Mouse (Mus musculus) cerebral cortex, adult 2 months (tissue): ENCODE measurements around the gene Bckdk.

Source experiments
- WGBS: fragments of 180-500 bp; shearing (Covaris S2); methylation state at CpG from one replicate; pipeline ENCODE4 v1.1.7; 2018; 5-methylcytosine and 5-hydroxymethylcytosine counted together

The Bckdk gene

GRCm38 (mm10) chr7:127930636-127931035, 26.8 kb downstream of the Bckdk start:
- WGBS: 81% methylated on average over 5 of the region's 5 CpGs

- WGBS: 59% methylated on average over 13 of the region's 13 CpGs
Measured at GRCm38 (mm10) chr7:127931351-127932135, 27.7 kb downstream of the Bckdk start.

- WGBS: 63% methylated on average over 13 of the region's 13 CpGs
Measured at GRCm38 (mm10) chr7:127932273-127933031, 28.6 kb downstream of the Bckdk start.

GRCm38 (mm10) chr7:127934075-127934474, 30.2 kb downstream of the Bckdk start:
- 89% methylated on average over 5 of the region's 5 CpGs for whole genome bisulfite sequencing

- 5% methylated on average over 32 of the region's 32 CpGs for WGBS
Measured at GRCm38 (mm10) chr7:127935028-127935722, 31.3 kb downstream of the Bckdk start.

- WGBS: under 1% methylated on average over 38 of the region's 38 CpGs
Measured at GRCm38 (mm10) chr7:127935748-127936159, 31.9 kb downstream of the Bckdk start.

GRCm38 (mm10) chr7:127936216-127936884, 32.5 kb downstream of the Bckdk start:
- 54% methylated on average over 18 of the region's 18 CpGs for WGBS

GRCm38 (mm10) chr7:127942097-127942496, 38.2 kb downstream of the Bckdk start:
- 53% methylated on average over 2 of the region's 2 CpGs for WGBS

- 18% methylated on average over 23 of the region's 23 CpGs for WGBS
Measured at GRCm38 (mm10) chr7:127944614-127945013, 40.7 kb downstream of the Bckdk start.

- 84% methylated on average over 6 of the region's 6 CpGs for WGBS
Measured at GRCm38 (mm10) chr7:127946470-127947023, 42.7 kb downstream of the Bckdk start, which contains the start of gene Prss36. TSS of gene Prss36 (minus strand) at chr7:127946725.

GRCm38 (mm10) chr7:127952864-127953581, 49.1 kb downstream of the Bckdk start:
- 51% methylated on average over 13 of the region's 13 CpGs for WGBS

- 62% methylated on average over 5 of the region's 5 CpGs for WGBS
Measured at GRCm38 (mm10) chr7:127959364-127959763, 55.5 kb downstream of the Bckdk start.
